Mouse (Mus musculus): ENCODE data around the gene 1700011L22Rik. TPM values are rescaled to one million over a fixed set of nuclear protein-coding genes. Genes with fewer than 3 reads are reported as not detected.

The 1700011L22Rik gene
- polyA plus RNA-seq, 1 experiment, result not detected

- Histone ChIP-seq H3K4me1 (ENCODE audit: control insufficient read depth, insufficient read depth, low read length) (no peaks in the 10 kb centered on the region), H3K4me3 (replicated peaks; ENCODE audit: extremely low read depth, low read depth, low read length) (no peak overlapping the region)
- 86% methylated on average over 6 of the region's 6 CpGs for WGBS
- TF ChIP-seq CTCF (IDR thresholded peaks at IDR 0.05; ENCODE audit: insufficient read depth, low read length), result no peak
- no peak for TF ChIP-seq POLR2A (IDR thresholded peaks at IDR 0.05; ENCODE audit: borderline replicate concordance, extremely low read depth, low read depth, low read length)
- no peak for DNase-seq
Observed at GRCm38 (mm10) chr8:79253742-79254141, 5.4 kb upstream of the 1700011L22Rik start.

GRCm38 (mm10) chr8:79243422-79243821 is 4.9 kb downstream of the 1700011L22Rik start:
- H3K4me3 ChIP-seq (replicated peaks; ENCODE audit: extremely low read depth, low read depth, low read length), result no peak overlapping the region
- WGBS, result 76% methylated on average over 2 of the region's 2 CpGs
- no peak for DNase-seq
- TF ChIP-seq POLR2A (IDR thresholded peaks at IDR 0.05; ENCODE audit: borderline replicate concordance, extremely low read depth, low read depth, low read length) (no peak), CTCF (IDR thresholded peaks at IDR 0.05; ENCODE audit: insufficient read depth, low read length) (no peak)
- H3K4me1 ChIP-seq (ENCODE audit: control insufficient read depth, insufficient read depth, low read length), result 0 out of 2 replicates have a peak, but pooled peaks cover 2% of the 10 kb centered on the region

- no peak for DNase-seq
- H3K4me1 ChIP-seq (ENCODE audit: control insufficient read depth, insufficient read depth, low read length), result no peaks in the 10 kb centered on the region
- no peak for TF ChIP-seq CTCF (IDR thresholded peaks at IDR 0.05; ENCODE audit: insufficient read depth, low read length)
- TF ChIP-seq POLR2A (IDR thresholded peaks at IDR 0.05; ENCODE audit: borderline replicate concordance, extremely low read depth, low read depth, low read length), result no peak
- H3K4me3 ChIP-seq (replicated peaks; ENCODE audit: extremely low read depth, low read depth, low read length), result no peak overlapping the region
- WGBS, result 70% methylated on average over 7 of the region's 7 CpGs
Observed at GRCm38 (mm10) chr8:79239996-79240395, 8.4 kb downstream of the 1700011L22Rik start.

GRCm38 (mm10) chr8:79239320-79239719 is 9.1 kb downstream of the 1700011L22Rik start:
- TF ChIP-seq CTCF (IDR thresholded peaks at IDR 0.05; ENCODE audit: insufficient read depth, low read length), result no peak
- TF ChIP-seq POLR2A (IDR thresholded peaks at IDR 0.05; ENCODE audit: borderline replicate concordance, extremely low read depth, low read depth, low read length), result no peak
- 39% methylated on average over 3 of the region's 3 CpGs for WGBS
- no peak for DNase-seq
- Histone ChIP-seq H3K4me3 (replicated peaks; ENCODE audit: extremely low read depth, low read depth, low read length) (no peak overlapping the region), H3K4me1 (ENCODE audit: control insufficient read depth, insufficient read depth, low read length) (no peaks in the 10 kb centered on the region)

- H3K4me1 ChIP-seq (ENCODE audit: control insufficient read depth, insufficient read depth, low read length), result no peaks in the 10 kb centered on the region
- no peak for DNase-seq
- no peak overlapping the region for H3K4me3 ChIP-seq (replicated peaks; ENCODE audit: extremely low read depth, low read depth, low read length)
- 83% methylated on average over 8 of the region's 8 CpGs for WGBS
- no peak for TF ChIP-seq POLR2A (IDR thresholded peaks at IDR 0.05; ENCODE audit: borderline replicate concordance, extremely low read depth, low read depth, low read length)
- no peak for TF ChIP-seq CTCF (IDR thresholded peaks at IDR 0.05; ENCODE audit: insufficient read depth, low read length)
Observed at GRCm38 (mm10) chr8:79229266-79229888, 19.0 kb downstream of the 1700011L22Rik start.

GRCm38 (mm10) chr8:79227916-79228315 is 20.5 kb downstream of the 1700011L22Rik start:
- Histone ChIP-seq H3K4me3 (replicated peaks; ENCODE audit: extremely low read depth, low read depth, low read length) (no peak overlapping the region), H3K4me1 (ENCODE audit: control insufficient read depth, insufficient read depth, low read length) (no peaks in the 10 kb centered on the region)
- 71% methylated on average over 3 of the region's 3 CpGs for WGBS
- DNase-seq, result no peak
- TF ChIP-seq CTCF (IDR thresholded peaks at IDR 0.05; ENCODE audit: insufficient read depth, low read length), result no peak
- TF ChIP-seq POLR2A (IDR thresholded peaks at IDR 0.05; ENCODE audit: borderline replicate concordance, extremely low read depth, low read depth, low read length), result no peak

- Histone ChIP-seq H3K4me1 (ENCODE audit: control insufficient read depth, insufficient read depth, low read length) (no peaks in the 10 kb centered on the region), H3K4me3 (replicated peaks; ENCODE audit: extremely low read depth, low read depth, low read length) (no peak overlapping the region)
- DNase-seq, result no peak
- WGBS, result 75% methylated on average over 4 of the region's 4 CpGs
- TF ChIP-seq POLR2A (IDR thresholded peaks at IDR 0.05; ENCODE audit: borderline replicate concordance, extremely low read depth, low read depth, low read length) (no peak), CTCF (IDR thresholded peaks at IDR 0.05; ENCODE audit: insufficient read depth, low read length) (no peak)
Observed at GRCm38 (mm10) chr8:79227194-79227593, 21.2 kb downstream of the 1700011L22Rik start.

- DNase-seq, result no peak
- 73% methylated on average over 3 of the region's 3 CpGs for WGBS
- no peaks in the 10 kb centered on the region for H3K4me1 ChIP-seq (ENCODE audit: control insufficient read depth, insufficient read depth, low read length)
- no peak overlapping the region for H3K4me3 ChIP-seq (replicated peaks; ENCODE audit: extremely low read depth, low read depth, low read length)
- no peak for TF ChIP-seq POLR2A (IDR thresholded peaks at IDR 0.05; ENCODE audit: borderline replicate concordance, extremely low read depth, low read depth, low read length)
- TF ChIP-seq CTCF (IDR thresholded peaks at IDR 0.05; ENCODE audit: insufficient read depth, low read length), result no peak
Observed at GRCm38 (mm10) chr8:79226046-79226445, 22.3 kb downstream of the 1700011L22Rik start.

- Histone ChIP-seq H3K4me3 (replicated peaks; ENCODE audit: extremely low read depth, low read depth, low read length) (no peak overlapping the region), H3K4me1 (ENCODE audit: control insufficient read depth, insufficient read depth, low read length) (no peaks in the 10 kb centered on the region)
- TF ChIP-seq CTCF (IDR thresholded peaks at IDR 0.05; ENCODE audit: insufficient read depth, low read length) (no peak), POLR2A (IDR thresholded peaks at IDR 0.05; ENCODE audit: borderline replicate concordance, extremely low read depth, low read depth, low read length) (no peak)
- WGBS, result 56% methylated on average over 7 of the region's 7 CpGs
- no peak for DNase-seq
Observed at GRCm38 (mm10) chr8:79225586-79225985, 22.8 kb downstream of the 1700011L22Rik start.

- Histone ChIP-seq H3K4me3 (replicated peaks; ENCODE audit: extremely low read depth, low read depth, low read length) (no peak overlapping the region), H3K4me1 (ENCODE audit: control insufficient read depth, insufficient read depth, low read length) (no peaks in the 10 kb centered on the region)
- 93% methylated on average over 9 of the region's 9 CpGs for WGBS
- TF ChIP-seq CTCF (IDR thresholded peaks at IDR 0.05; ENCODE audit: insufficient read depth, low read length) (no peak), POLR2A (IDR thresholded peaks at IDR 0.05; ENCODE audit: borderline replicate concordance, extremely low read depth, low read depth, low read length) (no peak)
- no peak for DNase-seq
Observed at GRCm38 (mm10) chr8:79224363-79224762, 24.0 kb downstream of the 1700011L22Rik start.

Measured in lung, adult 2 months (tissue).